Mouse (Mus musculus): ENCODE measurements at regions not wholly inside any gene's neighbourhood (a gene's known extent, or its start where the extent isn't known, plus 50 kb on each side); places are given as distances from the start of the nearest gene placed in this dataset.
A peak's percentile ranks its signal among the peaks of the same experiment; 100 is the strongest.

DNA sequence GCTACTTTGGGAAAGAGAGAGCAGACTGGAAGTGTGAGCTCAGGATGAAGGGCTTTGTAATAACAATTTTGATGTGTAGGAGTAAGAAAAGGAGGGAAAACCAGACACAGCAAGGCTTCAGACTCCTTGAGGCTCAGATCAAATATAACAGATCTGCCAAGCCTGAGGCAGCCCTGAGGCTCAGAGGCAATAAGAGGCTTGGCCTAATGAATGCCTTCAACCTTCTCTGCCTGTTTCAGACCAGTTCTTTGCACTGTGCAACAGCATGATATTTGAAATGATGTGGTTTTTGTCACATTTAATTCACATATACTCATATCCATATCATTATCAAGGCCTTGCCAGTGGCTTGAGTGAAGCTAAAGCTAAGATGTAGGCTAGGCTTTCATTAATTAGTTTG, 425.0 kb downstream of the Nova1 start:
- Histone ChIP-seq H3K4me1 (ENCODE audit: control insufficient read depth, insufficient read depth, low read length) (no peaks in the 10 kb centered on the region), H3K9ac (replicated peaks; ENCODE audit: low read length) (no peak overlapping the region), H3K27ac (replicated peaks; ENCODE audit: low read depth, low read length) (no peak overlapping the region), H3K4me2 (ENCODE audit: low read depth, low read length) (no peak overlapping the region), H3K9me3 (replicated peaks; ENCODE audit: control insufficient read depth, low read length) (no peaks in the 10 kb centered on the region), H3K36me3 (replicated peaks; ENCODE audit: control insufficient read depth, insufficient read depth, low read depth, low read length) (no peaks in the 10 kb centered on the region), H3K4me3 (ENCODE audit: low read depth, low read length) (no peak overlapping the region), H3K27me3 (ENCODE audit: control insufficient read depth, insufficient read depth, low read length) (no peaks in the 10 kb centered on the region)
- no peak for DNase-seq (ENCODE audit: low spot score)
- no peak for ATAC-seq (replicated peaks; ENCODE audit: insufficient number of reproducible peaks, low FRiP score, low TSS enrichment, low read depth)

DNA sequence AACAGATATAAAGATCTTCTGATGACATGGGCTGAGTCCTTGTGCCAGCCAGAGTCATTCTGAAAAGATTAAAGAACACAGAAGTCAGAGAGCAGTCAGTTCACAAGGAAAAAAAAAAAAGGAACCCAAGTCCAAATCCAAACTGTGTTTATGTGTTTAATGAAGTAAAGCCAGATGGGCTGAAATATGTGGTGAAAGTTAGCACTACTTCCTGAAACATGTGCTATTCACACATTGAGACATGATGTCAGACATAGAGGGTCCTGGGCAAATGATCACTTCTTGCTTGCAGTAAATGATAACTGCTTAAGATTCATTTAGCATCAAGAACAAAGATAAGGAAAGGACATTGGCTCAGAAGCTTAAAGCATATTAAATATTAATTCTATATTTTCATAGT, 439.8 kb downstream of the Nova1 start:
- H3K9ac ChIP-seq (replicated peaks; ENCODE audit: low read length), result no peak overlapping the region
- no peaks in the 10 kb centered on the region for H3K36me3 ChIP-seq (replicated peaks; ENCODE audit: control insufficient read depth, insufficient read depth, low read depth, low read length)
- no peaks in the 10 kb centered on the region for H3K27me3 ChIP-seq (ENCODE audit: control insufficient read depth, insufficient read depth, low read length)
- DNase-seq (ENCODE audit: low spot score) (peak; percentile 25), ATAC-seq (replicated peaks; ENCODE audit: insufficient number of reproducible peaks, low FRiP score, low TSS enrichment, low read depth) (no peak)
- H3K4me2 ChIP-seq (ENCODE audit: low read depth, low read length), result no peak overlapping the region
- H3K4me3 ChIP-seq (ENCODE audit: low read depth, low read length), result no peak overlapping the region
- no peak overlapping the region for H3K27ac ChIP-seq (replicated peaks; ENCODE audit: low read depth, low read length)
- H3K4me1 ChIP-seq (ENCODE audit: control insufficient read depth, insufficient read depth, low read length), result no peaks in the 10 kb centered on the region
- no peaks in the 10 kb centered on the region for H3K9me3 ChIP-seq (replicated peaks; ENCODE audit: control insufficient read depth, low read length)

DNA sequence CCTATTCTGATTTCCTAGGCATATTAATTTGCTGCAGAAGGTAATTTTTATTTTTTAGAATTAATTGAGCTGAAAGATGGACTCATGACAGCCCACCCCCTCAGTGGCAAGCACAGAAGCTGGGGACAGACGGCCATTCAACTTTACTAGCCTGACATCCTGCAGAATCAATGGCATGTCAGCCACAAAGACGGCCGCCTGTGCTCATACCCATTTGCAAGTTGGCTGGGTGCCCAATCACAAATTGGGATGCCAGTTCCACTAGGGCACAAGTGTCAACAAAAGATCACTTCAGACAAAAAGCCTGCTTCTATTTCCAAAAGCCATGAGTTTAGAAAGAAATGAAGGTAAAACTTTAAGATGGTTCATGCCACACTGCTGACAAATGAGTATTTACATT, 447.0 kb downstream of the Nova1 start:
- no peak for ATAC-seq (replicated peaks; ENCODE audit: insufficient number of reproducible peaks, low FRiP score, low TSS enrichment, low read depth)
- H3K36me3 ChIP-seq (replicated peaks; ENCODE audit: control insufficient read depth, insufficient read depth, low read depth, low read length), result no peaks in the 10 kb centered on the region
- no peaks in the 10 kb centered on the region for H3K27me3 ChIP-seq (ENCODE audit: control insufficient read depth, insufficient read depth, low read length)
- H3K9ac ChIP-seq (replicated peaks; ENCODE audit: low read length), result no peak overlapping the region
- DNase-seq (ENCODE audit: low spot score), result no peak
- H3K4me2 ChIP-seq (ENCODE audit: low read depth, low read length), result no peak overlapping the region
- 75% methylated on average over 3 of the region's 3 CpGs for WGBS
- no peaks in the 10 kb centered on the region for H3K4me1 ChIP-seq (ENCODE audit: control insufficient read depth, insufficient read depth, low read length)
- H3K4me3 ChIP-seq (ENCODE audit: low read depth, low read length), result no peak overlapping the region
- no peaks in the 10 kb centered on the region for H3K9me3 ChIP-seq (replicated peaks; ENCODE audit: control insufficient read depth, low read length)
- no peak overlapping the region for H3K27ac ChIP-seq (replicated peaks; ENCODE audit: low read depth, low read length)

DNA sequence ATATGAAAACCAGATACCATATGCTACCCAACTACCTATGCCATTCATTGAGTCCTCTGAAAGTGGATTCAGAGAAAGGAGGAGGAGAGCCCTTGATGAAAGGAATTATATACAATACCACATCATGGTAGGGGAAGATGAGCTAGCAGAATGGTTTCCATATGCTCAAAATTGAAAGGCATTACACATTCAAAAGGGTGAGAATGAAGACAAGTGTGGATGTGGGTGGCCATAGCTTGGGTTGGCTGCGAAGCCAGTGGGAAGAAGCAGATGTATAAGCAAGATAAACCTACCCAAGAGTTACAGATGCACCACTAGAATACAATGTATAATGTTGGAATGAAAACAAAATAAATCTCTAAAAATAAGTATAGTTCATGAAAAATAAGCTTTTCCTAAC, 485.4 kb downstream of the Nova1 start:
- H3K36me3 ChIP-seq (replicated peaks; ENCODE audit: control insufficient read depth, insufficient read depth, low read depth, low read length), result no peaks in the 10 kb centered on the region
- ATAC-seq (replicated peaks; ENCODE audit: insufficient number of reproducible peaks, low FRiP score, low TSS enrichment, low read depth) (no peak), DNase-seq (ENCODE audit: low spot score) (no peak)
- no peaks in the 10 kb centered on the region for H3K9me3 ChIP-seq (replicated peaks; ENCODE audit: control insufficient read depth, low read length)
- no peak overlapping the region for H3K4me2 ChIP-seq (ENCODE audit: low read depth, low read length)
- H3K4me3 ChIP-seq (ENCODE audit: low read depth, low read length), result no peak overlapping the region
- no peaks in the 10 kb centered on the region for H3K27me3 ChIP-seq (ENCODE audit: control insufficient read depth, insufficient read depth, low read length)
- H3K27ac ChIP-seq (replicated peaks; ENCODE audit: low read depth, low read length), result no peak overlapping the region
- no peak overlapping the region for H3K9ac ChIP-seq (replicated peaks; ENCODE audit: low read length)
- no peaks in the 10 kb centered on the region for H3K4me1 ChIP-seq (ENCODE audit: control insufficient read depth, insufficient read depth, low read length)
- 100% methylated on average over 1 of the region's 1 CpGs for WGBS

DNA sequence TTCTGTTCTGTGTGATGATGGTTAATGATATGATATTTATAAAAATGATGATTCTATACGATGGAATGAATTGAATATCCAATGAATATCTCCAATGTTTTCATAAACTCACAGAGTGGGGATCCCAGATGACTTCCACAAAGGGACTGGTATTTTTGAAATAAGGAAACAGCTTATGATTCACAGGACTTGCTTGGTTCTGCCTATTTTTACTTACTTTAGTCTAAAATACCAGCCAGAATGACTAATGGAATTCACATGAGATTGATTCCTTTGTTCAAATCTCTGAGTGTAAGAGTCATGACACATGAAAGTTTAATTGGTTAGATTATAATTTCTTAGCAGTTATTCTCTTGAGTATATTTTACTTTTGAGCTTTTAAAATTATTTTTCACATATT, 490.9 kb downstream of the Nova1 start:
- no peaks in the 10 kb centered on the region for H3K27me3 ChIP-seq (ENCODE audit: control insufficient read depth, insufficient read depth, low read length)
- no peak for ATAC-seq (replicated peaks; ENCODE audit: insufficient number of reproducible peaks, low FRiP score, low TSS enrichment, low read depth)
- no peaks in the 10 kb centered on the region for H3K9me3 ChIP-seq (replicated peaks; ENCODE audit: control insufficient read depth, low read length)
- no peak overlapping the region for H3K4me3 ChIP-seq (ENCODE audit: low read depth, low read length)
- H3K27ac ChIP-seq (replicated peaks; ENCODE audit: low read depth, low read length), result no peak overlapping the region
- 82% methylated on average over 1 of the region's 1 CpGs for WGBS
- H3K4me1 ChIP-seq (ENCODE audit: control insufficient read depth, insufficient read depth, low read length), result no peaks in the 10 kb centered on the region
- H3K4me2 ChIP-seq (ENCODE audit: low read depth, low read length), result no peak overlapping the region
- H3K9ac ChIP-seq (replicated peaks; ENCODE audit: low read length), result no peak overlapping the region
- no peak for DNase-seq (ENCODE audit: low spot score)
- no peaks in the 10 kb centered on the region for H3K36me3 ChIP-seq (replicated peaks; ENCODE audit: control insufficient read depth, insufficient read depth, low read depth, low read length)

DNA sequence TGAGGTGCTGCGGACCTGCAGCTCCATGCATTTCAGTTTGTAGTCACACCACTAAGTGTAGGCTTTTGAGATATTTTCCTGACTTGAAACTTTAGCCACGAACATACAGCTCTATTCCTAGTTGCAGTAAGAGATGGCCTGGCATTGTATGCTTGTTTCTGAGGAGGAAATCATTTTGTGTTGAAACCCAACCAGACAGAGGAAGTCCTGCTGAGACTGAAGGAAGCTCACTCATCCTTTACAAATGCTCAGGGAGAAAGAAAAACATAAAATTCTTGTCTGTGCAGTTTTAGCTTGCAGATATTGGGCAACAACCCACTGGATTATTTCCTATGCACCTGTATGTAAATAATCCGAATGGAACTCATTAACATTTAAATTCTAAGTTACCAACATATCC, 495.5 kb downstream of the Nova1 start:
- H3K36me3 ChIP-seq (replicated peaks; ENCODE audit: control insufficient read depth, insufficient read depth, low read depth, low read length), result no peaks in the 10 kb centered on the region
- no peak overlapping the region for H3K9ac ChIP-seq (replicated peaks; ENCODE audit: low read length)
- ATAC-seq (replicated peaks; ENCODE audit: insufficient number of reproducible peaks, low FRiP score, low TSS enrichment, low read depth) (no peak), DNase-seq (ENCODE audit: low spot score) (no peak)
- no peak overlapping the region for H3K4me3 ChIP-seq (ENCODE audit: low read depth, low read length)
- no peaks in the 10 kb centered on the region for H3K4me1 ChIP-seq (ENCODE audit: control insufficient read depth, insufficient read depth, low read length)
- WGBS, result 69% methylated on average over 3 of the region's 3 CpGs
- H3K4me2 ChIP-seq (ENCODE audit: low read depth, low read length), result no peak overlapping the region
- no peak overlapping the region for H3K27ac ChIP-seq (replicated peaks; ENCODE audit: low read depth, low read length)
- no peaks in the 10 kb centered on the region for H3K27me3 ChIP-seq (ENCODE audit: control insufficient read depth, insufficient read depth, low read length)
- no peaks in the 10 kb centered on the region for H3K9me3 ChIP-seq (replicated peaks; ENCODE audit: control insufficient read depth, low read length)

DNA sequence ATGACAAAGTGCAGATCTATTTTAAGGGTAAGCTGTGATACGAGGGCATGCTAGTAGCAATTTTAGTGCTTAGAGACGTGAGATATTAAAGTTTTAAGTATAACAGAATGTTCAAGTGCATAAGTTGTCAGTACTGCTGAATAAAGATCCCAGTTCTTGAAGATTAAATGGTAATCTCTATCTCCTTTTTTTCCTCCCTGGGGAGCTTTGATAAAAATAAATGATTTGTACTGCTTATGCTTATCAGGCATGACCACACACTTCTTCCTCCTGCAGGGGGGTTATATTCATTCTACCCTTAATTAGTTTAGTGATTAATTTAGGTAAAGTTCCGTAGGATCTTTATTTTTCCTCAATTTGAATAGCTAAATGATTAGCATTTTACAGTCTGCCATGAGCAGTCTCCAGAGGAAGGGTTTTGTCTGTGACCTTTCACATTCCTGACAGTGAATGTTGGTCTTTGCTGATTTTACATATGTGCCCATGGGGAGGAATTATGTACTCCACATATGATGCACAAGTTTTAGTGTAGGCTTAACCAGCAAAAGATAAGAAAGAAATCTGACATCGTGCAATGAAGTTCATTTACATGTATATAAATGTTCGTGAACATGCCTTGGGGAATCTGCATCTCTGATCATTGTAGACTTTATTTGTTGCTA, 515.5 kb downstream of the Nova1 start:
- ATAC-seq (replicated peaks; ENCODE audit: insufficient number of reproducible peaks, low FRiP score, low TSS enrichment, low read depth), result no peak
- H3K27me3 ChIP-seq (ENCODE audit: control insufficient read depth, insufficient read depth, low read length), result no peaks in the 10 kb centered on the region
- no peaks in the 10 kb centered on the region for H3K9me3 ChIP-seq (replicated peaks; ENCODE audit: control insufficient read depth, low read length)
- H3K36me3 ChIP-seq (replicated peaks; ENCODE audit: control insufficient read depth, insufficient read depth, low read depth, low read length), result no peaks in the 10 kb centered on the region
- no peak for DNase-seq (ENCODE audit: low spot score)
- no peak overlapping the region for H3K27ac ChIP-seq (replicated peaks; ENCODE audit: low read depth, low read length)
- no peak overlapping the region for H3K4me2 ChIP-seq (ENCODE audit: low read depth, low read length)
- H3K4me3 ChIP-seq (ENCODE audit: low read depth, low read length), result no peak overlapping the region
- H3K9ac ChIP-seq (replicated peaks; ENCODE audit: low read length), result no peak overlapping the region
- 78% methylated on average over 5 of the region's 5 CpGs for WGBS
- no peaks in the 10 kb centered on the region for H3K4me1 ChIP-seq (ENCODE audit: control insufficient read depth, insufficient read depth, low read length)

DNA sequence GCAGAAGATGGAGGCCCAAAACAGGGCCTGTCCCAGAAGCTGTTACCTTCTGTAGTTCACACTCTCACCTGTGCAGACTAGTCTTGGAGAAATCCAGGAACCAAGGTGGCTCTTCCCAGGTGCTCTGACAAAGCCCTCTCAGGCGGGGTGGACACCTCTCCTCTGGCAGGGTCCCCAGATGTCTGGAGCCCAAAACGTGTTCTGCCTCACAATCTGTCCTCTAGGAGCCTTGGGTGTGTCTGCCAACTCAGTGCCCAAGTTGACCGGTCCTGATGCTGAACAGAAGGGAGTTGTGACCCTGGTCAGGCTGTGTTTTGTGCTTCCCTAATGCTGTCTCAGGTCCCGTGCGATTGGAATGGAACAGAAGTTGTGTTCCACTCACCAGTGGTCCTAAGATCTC, 519.8 kb downstream of the Nova1 start:
- H3K4me1 ChIP-seq (ENCODE audit: control insufficient read depth, insufficient read depth, low read length), result no peaks in the 10 kb centered on the region
- H3K36me3 ChIP-seq (replicated peaks; ENCODE audit: control insufficient read depth, insufficient read depth, low read depth, low read length), result no peaks in the 10 kb centered on the region
- no peak overlapping the region for H3K4me3 ChIP-seq (ENCODE audit: low read depth, low read length)
- no peak for ATAC-seq (replicated peaks; ENCODE audit: insufficient number of reproducible peaks, low FRiP score, low TSS enrichment, low read depth)
- no peak overlapping the region for H3K4me2 ChIP-seq (ENCODE audit: low read depth, low read length)
- H3K27ac ChIP-seq (replicated peaks; ENCODE audit: low read depth, low read length), result no peak overlapping the region
- no peaks in the 10 kb centered on the region for H3K27me3 ChIP-seq (ENCODE audit: control insufficient read depth, insufficient read depth, low read length)
- H3K9ac ChIP-seq (replicated peaks; ENCODE audit: low read length), result no peak overlapping the region
- H3K9me3 ChIP-seq (replicated peaks; ENCODE audit: control insufficient read depth, low read length), result no peaks in the 10 kb centered on the region
- DNase-seq (ENCODE audit: low spot score), result no peak
- 72% methylated on average over 5 of the region's 5 CpGs for WGBS

Measured in embryonic facial prominence, embryonic 11.5 days (tissue).